Mouse (Mus musculus): ENCODE results near the gene Camta1. TPM values are rescaled to one million over a fixed set of nuclear protein-coding genes. Genes with fewer than 3 reads are reported as not detected.

The Camta1 gene
- total RNA-seq, 2 experiments from 2014 or later, result 2.9 to 70.2 TPM

- no peak for ATAC-seq (ENCODE audit: poor library complexity, severe bottlenecking)
Measured at GRCm38 (mm10) chr4:151619541-151620016, 242.1 kb downstream of the Camta1 start.

- no peak for ATAC-seq (ENCODE audit: poor library complexity, severe bottlenecking)
Measured at GRCm38 (mm10) chr4:151618420-151619310, 243.0 kb downstream of the Camta1 start.

GRCm38 (mm10) chr4:151611621-151612020, 250.1 kb downstream of the Camta1 start:
- ATAC-seq (ENCODE audit: poor library complexity, severe bottlenecking), result no peak

GRCm38 (mm10) chr4:151610266-151610665, 251.4 kb downstream of the Camta1 start:
- ATAC-seq (ENCODE audit: poor library complexity, severe bottlenecking), result no peak

- ATAC-seq (ENCODE audit: poor library complexity, severe bottlenecking), result no peak
Measured at GRCm38 (mm10) chr4:151604907-151605306, 256.8 kb downstream of the Camta1 start.

GRCm38 (mm10) chr4:151604481-151604880, 257.2 kb downstream of the Camta1 start:
- no peak for ATAC-seq (ENCODE audit: poor library complexity, severe bottlenecking)

GRCm38 (mm10) chr4:151603586-151603985, 258.1 kb downstream of the Camta1 start:
- no peak for ATAC-seq (ENCODE audit: poor library complexity, severe bottlenecking)

GRCm38 (mm10) chr4:151595116-151595515, 266.6 kb downstream of the Camta1 start:
- no peak for ATAC-seq (ENCODE audit: poor library complexity, severe bottlenecking)

GRCm38 (mm10) chr4:151593042-151593441, 268.6 kb downstream of the Camta1 start:
- no peak for ATAC-seq (ENCODE audit: poor library complexity, severe bottlenecking)

GRCm38 (mm10) chr4:151586074-151586473, 275.6 kb downstream of the Camta1 start:
- no peak for ATAC-seq (ENCODE audit: poor library complexity, severe bottlenecking)

- no peak for ATAC-seq (ENCODE audit: poor library complexity, severe bottlenecking)
Measured at GRCm38 (mm10) chr4:151577961-151578360, 283.7 kb downstream of the Camta1 start.

GRCm38 (mm10) chr4:151576291-151577108, 285.2 kb downstream of the Camta1 start:
- no peak for ATAC-seq (ENCODE audit: poor library complexity, severe bottlenecking)

GRCm38 (mm10) chr4:151572716-151573115, 289.0 kb downstream of the Camta1 start:
- ATAC-seq (ENCODE audit: poor library complexity, severe bottlenecking), result no peak

- ATAC-seq (ENCODE audit: poor library complexity, severe bottlenecking), result no peak
Measured at GRCm38 (mm10) chr4:151569586-151569985, 292.1 kb downstream of the Camta1 start.

- no peak for ATAC-seq (ENCODE audit: poor library complexity, severe bottlenecking)
Measured at GRCm38 (mm10) chr4:151568887-151569286, 292.8 kb downstream of the Camta1 start.

GRCm38 (mm10) chr4:151567105-151567504, 294.6 kb downstream of the Camta1 start:
- no peak for ATAC-seq (ENCODE audit: poor library complexity, severe bottlenecking)

GRCm38 (mm10) chr4:151555505-151555904, 306.2 kb downstream of the Camta1 start:
- no peak for ATAC-seq (ENCODE audit: poor library complexity, severe bottlenecking)

- no peak for ATAC-seq (ENCODE audit: poor library complexity, severe bottlenecking)
Measured at GRCm38 (mm10) chr4:151549523-151549922, 312.2 kb downstream of the Camta1 start.

GRCm38 (mm10) chr4:151545452-151545851, 316.2 kb downstream of the Camta1 start:
- ATAC-seq (ENCODE audit: poor library complexity, severe bottlenecking), result no peak

- ATAC-seq (ENCODE audit: poor library complexity, severe bottlenecking), result no peak
Measured at GRCm38 (mm10) chr4:151544191-151544590, 317.5 kb downstream of the Camta1 start.

- no peak for ATAC-seq (ENCODE audit: poor library complexity, severe bottlenecking)
Measured at GRCm38 (mm10) chr4:151540546-151540945, 321.1 kb downstream of the Camta1 start.

- no peak for ATAC-seq (ENCODE audit: poor library complexity, severe bottlenecking)
Measured at GRCm38 (mm10) chr4:151539881-151540280, 321.8 kb downstream of the Camta1 start.
